Mouse (Mus musculus) cerebellum, adult (tissue): Measurements from ENCODE around the gene Mrpl51.

ENCODE experiments used
- ATAC-seq: cut with Nextera tagmentation; 2 replicates; pipeline ENCODE4 v1.9.2; 2017; ENCODE audit warnings: mild to moderate bottlenecking, moderate library complexity, mixed read lengths; ENCODE audit not compliant: insufficient number of reproducible peaks, low FRiP score, low TSS enrichment

Mrpl51 gene

DNA sequence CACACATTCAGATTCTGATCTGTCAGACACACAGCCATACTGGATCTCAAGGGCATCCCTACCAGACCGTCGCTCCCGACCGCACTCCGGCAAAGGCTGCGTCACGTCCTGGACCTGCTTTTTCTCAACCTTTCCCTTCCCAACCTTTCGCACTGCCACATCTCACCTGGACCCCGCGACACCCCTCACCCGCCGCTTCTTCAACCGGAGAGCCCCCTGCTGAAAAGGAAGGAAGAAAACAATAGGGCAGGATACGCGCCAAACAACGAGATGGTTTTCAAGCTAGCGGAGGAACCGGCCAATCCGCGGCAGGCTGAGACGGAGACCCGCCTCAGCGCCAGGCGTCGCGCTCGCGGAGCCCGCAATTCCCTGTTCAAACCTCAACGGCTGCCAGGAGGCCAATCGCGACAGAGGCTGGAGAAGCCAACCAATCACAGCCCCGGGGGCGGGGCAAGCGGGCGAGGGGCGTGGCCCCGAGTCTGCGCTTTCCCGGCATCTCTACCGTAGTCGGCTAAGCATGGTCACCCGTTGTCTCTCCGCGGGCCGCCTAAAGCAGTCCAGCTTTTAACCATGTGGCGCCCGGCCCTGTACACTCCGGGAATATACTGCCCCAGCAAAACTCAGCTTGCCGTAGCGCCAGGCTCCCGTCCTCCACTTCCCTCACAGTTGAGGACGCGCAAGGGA is at the start of gene Mrpl51, which contains the start of gene Ncapd2:
Gene Mrpl51 (plus strand): TSS at position 470 of the 684 bp plus-strand sequence.
Gene Ncapd2 (minus strand): TSS at position 370 of the 684 bp plus-strand sequence.
- ATAC-seq: peak; percentile 94

DNA sequence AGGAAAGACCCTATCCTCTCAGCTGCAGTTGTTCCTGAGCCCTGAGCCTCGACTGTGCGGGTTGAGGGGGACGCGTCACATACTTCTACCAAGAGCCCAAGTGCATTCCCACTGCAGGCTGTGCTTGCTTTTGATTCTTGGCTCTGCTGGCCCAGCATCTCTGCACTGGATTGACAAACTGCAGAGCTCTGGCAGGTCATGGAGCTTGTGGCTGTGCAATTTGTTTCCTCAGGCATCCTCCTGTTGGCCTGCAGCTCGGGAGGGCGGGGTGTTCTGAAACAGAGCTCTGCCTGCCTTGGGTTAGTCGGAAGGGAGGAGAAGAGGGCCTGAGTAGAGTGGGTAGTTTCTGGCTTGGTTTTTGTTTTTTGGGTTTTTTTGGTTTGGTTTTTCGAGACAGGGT is 49.2 kb upstream of the Mrpl51 start:
- no peak for ATAC-seq

- ATAC-seq: no peak
These were observed 48.5 kb upstream of the Mrpl51 start for GRCm38 (mm10) chr6:125143128-125143527.

- ATAC-seq: no peak
These were observed 47.7 kb upstream of the Mrpl51 start for GRCm38 (mm10) chr6:125143904-125144303.

DNA sequence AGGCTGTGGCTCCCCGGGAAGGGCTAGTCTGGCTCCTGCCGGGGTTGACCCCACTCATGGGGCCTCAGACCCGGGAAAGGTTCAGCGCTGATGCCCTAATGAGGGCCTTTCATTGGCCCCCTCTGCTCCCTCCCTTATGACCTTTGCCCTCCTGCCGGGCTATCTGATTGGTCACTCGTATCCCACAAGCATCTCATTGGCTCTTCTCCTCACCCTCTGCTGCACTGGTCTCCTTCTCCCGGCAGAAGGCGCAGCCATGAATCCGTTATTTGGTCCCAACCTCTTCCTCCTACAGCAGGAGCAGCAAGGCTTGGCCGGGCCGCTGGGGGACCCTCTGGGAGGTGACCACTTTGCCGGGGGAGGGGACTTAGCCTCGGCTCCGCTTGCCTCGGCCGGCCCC is 46.6 kb upstream of the Mrpl51 start, which contains the start of gene Iffo1:
Gene Iffo1 (plus strand): TSS at position 241 of the 400 bp plus-strand sequence.
- ATAC-seq: peak; percentile 87

- 0 out of 2 replicates have a peak, but pooled peaks have one; percentile 11 for ATAC-seq
These were observed 46.1 kb upstream of the Mrpl51 start for GRCm38 (mm10) chr6:125145479-125145951.

DNA sequence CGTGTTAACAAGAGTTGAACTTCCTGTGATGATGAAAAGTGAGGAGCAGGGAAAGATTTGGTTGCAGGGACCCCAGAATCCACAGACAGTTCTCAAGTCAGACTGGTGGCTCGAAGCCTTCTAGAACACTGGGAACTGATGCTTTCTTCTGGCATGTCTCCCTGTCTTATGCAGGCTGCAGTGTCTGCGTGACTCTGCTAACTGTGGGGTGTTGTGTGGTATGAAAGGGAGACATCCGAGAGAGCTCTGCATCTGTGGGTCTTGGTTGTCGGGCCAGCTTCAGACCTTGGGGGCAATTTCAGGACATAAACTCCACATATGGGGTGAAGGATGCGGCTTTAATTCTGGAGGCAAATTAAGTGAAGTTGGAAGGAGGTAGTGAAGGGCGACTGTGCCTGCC is 45.5 kb upstream of the Mrpl51 start:
- no peak for ATAC-seq

GRCm38 (mm10) chr6:125146797-125147196 is 44.8 kb upstream of the Mrpl51 start:
- ATAC-seq: no peak

- ATAC-seq: no peak
These were observed 44.3 kb upstream of the Mrpl51 start for GRCm38 (mm10) chr6:125147329-125147728.

- no peak for ATAC-seq
These were observed 43.2 kb upstream of the Mrpl51 start for GRCm38 (mm10) chr6:125148251-125148925.

GRCm38 (mm10) chr6:125148926-125149568 is 42.6 kb upstream of the Mrpl51 start:
- no peak for ATAC-seq

GRCm38 (mm10) chr6:125149569-125149950 is 42.0 kb upstream of the Mrpl51 start:
- ATAC-seq: no peak

GRCm38 (mm10) chr6:125152212-125153017 is 39.2 kb upstream of the Mrpl51 start:
- no peak for ATAC-seq

GRCm38 (mm10) chr6:125153018-125153389 is 38.6 kb upstream of the Mrpl51 start:
- ATAC-seq: no peak

GRCm38 (mm10) chr6:125153682-125154081 is 37.9 kb upstream of the Mrpl51 start:
- no peak for ATAC-seq

DNA sequence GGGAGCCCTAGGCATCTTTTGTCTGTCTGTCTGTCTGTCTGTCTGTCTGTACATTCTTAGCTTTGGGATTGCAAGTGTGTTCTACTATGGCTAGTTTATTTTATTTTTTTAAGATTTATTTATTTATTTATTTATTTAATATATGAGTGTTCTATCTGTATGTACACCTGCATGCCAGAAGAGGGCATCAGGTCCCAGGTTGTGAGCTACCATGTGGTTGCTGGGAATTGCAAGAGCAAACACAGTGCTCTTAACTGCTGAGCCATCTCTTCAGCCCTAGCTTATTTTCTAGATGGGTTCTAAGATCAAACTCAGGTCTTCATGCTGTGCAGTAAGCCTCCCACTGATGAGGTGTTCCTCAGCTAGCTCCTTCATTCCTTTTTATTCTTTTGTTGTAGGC is 37.1 kb upstream of the Mrpl51 start:
- no peak for ATAC-seq

GRCm38 (mm10) chr6:125155262-125155661 is 36.3 kb upstream of the Mrpl51 start:
- no peak for ATAC-seq

DNA sequence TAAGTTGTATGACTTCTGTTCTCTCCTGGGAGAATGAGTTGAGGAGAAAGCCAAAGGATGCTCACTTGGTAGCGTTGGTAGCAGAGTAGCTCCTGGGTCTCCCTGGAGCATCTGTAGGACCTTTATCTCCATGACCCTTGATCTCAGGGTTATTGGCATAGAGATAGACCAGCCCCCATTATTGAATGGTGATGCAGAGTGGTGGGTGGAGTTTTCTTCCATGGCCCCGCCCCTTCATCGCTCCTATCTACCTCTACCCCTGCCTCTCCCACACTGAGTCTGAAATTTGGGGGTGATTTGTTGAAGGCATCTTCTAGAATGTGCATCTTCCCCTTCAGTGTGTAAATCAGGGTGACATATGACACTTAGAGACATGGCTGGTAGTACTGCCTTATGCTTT is 35.1 kb upstream of the Mrpl51 start:
- no peak for ATAC-seq

GRCm38 (mm10) chr6:125156903-125157614 is 34.5 kb upstream of the Mrpl51 start:
- no peak for ATAC-seq
